Mouse (Mus musculus) MEL (cell line): ENCODE data around the gene Ppp1r37. TPM values are rescaled to one million over a fixed set of nuclear protein-coding genes. Genes with fewer than 3 reads are reported as not detected.

ENCODE experiments used
- DNase-seq: peaks from one replicate; pipeline ENCODE4 v3.0.0; 2011; ENCODE audit warnings: low read depth, low spot score
- H3K27ac ChIP-seq: 2 replicates; pipeline ENCODE4 v1.5.1; 2012; ENCODE audit warnings: low read depth, mild to moderate bottlenecking, control low read depth, low read length, moderate library complexity; ENCODE audit not compliant: control insufficient read depth
- H3K27me3 ChIP-seq, 2 experiments: fragments of 150-350 bp in 1 of 2; sonication (generic) in 1 of 2; 2 replicates each; pipeline ENCODE4 v1.6.1; 2012; ENCODE audit warnings: low read length in 2 of 2, mild to moderate bottlenecking in 2 of 2, improper control_type of control experiment in 1 of 2, moderate library complexity in 1 of 2; ENCODE audit not compliant: insufficient read depth in 2 of 2, control insufficient read depth in 1 of 2
- H3K36me3 ChIP-seq, 2 experiments: 2 replicates each; pipeline ENCODE4 v1.6.1; 2012 to 2014; ENCODE audit warnings: low read length in 2 of 2, improper control_type of control experiment in 1 of 2, inconsistent platforms in 1 of 2, mild to moderate bottlenecking in 1 of 2; ENCODE audit not compliant: insufficient read depth in 2 of 2, control insufficient read depth in 1 of 2
- H3K4me1 ChIP-seq, 2 experiments: fragments of 150-350 bp in 1 of 2; sonication (generic) in 1 of 2; 2 replicates each; pipeline ENCODE4 v1.6.1; 2012; ENCODE audit warnings: low read length in 2 of 2, improper control_type of control experiment in 1 of 2, mild to moderate bottlenecking in 1 of 2; ENCODE audit not compliant: insufficient read depth in 2 of 2, control insufficient read depth in 1 of 2
- H3K4me3 ChIP-seq, 2 experiments: fragments of 150-350 bp in 1 of 2; sonication (generic) in 1 of 2; 2 replicates each; pipeline ENCODE4 v1.5.1; 2012; ENCODE audit warnings: low read depth in 2 of 2, low read length in 2 of 2, mild to moderate bottlenecking in 2 of 2, moderate library complexity in 2 of 2, control low read depth in 1 of 2, improper control_type of control experiment in 1 of 2; ENCODE audit not compliant: control insufficient read depth in 1 of 2, insufficient read depth in 1 of 2
- H3K79me2 ChIP-seq: 2 replicates; pipeline ENCODE4 v1.6.1; 2012; ENCODE audit warnings: mild to moderate bottlenecking, low read length, moderate library complexity; ENCODE audit not compliant: control insufficient read depth, poor library complexity, insufficient read depth
- H3K9ac ChIP-seq: 2 replicates; pipeline ENCODE4 v1.6.1; 2012; ENCODE audit warnings: low read depth, mild to moderate bottlenecking, control low read depth, low read length, moderate library complexity; ENCODE audit not compliant: control insufficient read depth, poor library complexity, severe bottlenecking
- H3K9me3 ChIP-seq: fragments of 150-350 bp; sonication (generic); replicated peaks from 2 replicates; pipeline ENCODE4 v1.6.1; 2012; ENCODE audit warnings: mild to moderate bottlenecking, low read length, improper control_type of control experiment, moderate library complexity; ENCODE audit not compliant: insufficient read depth
- BHLHE40 ChIP-seq: IDR thresholded peaks from 2 replicates; pipeline ENCODE4 v1.6.1; 2012; ENCODE audit warnings: low read depth, mild to moderate bottlenecking, inconsistent platforms, low read length, improper control_type of control experiment, borderline replicate concordance
- CHD1 ChIP-seq: IDR thresholded peaks from 2 replicates; pipeline ENCODE4 v1.6.1; 2012; ENCODE audit warnings: low read depth, mild to moderate bottlenecking, inconsistent platforms, low read length, improper control_type of control experiment
- E2F4 ChIP-seq: IDR thresholded peaks from 2 replicates; pipeline ENCODE4 v1.6.1; 2011; ENCODE audit warnings: low read depth, low read length, improper control_type of control experiment, borderline replicate concordance
- ETS1 ChIP-seq: IDR thresholded peaks from 2 replicates; pipeline ENCODE4 v1.6.1; 2012; ENCODE audit warnings: low read depth, mild to moderate bottlenecking, inconsistent platforms, low read length, improper control_type of control experiment, moderate library complexity
- GABPA ChIP-seq: IDR thresholded peaks from 2 replicates; pipeline ENCODE4 v1.6.1; 2012; ENCODE audit warnings: low read depth, mild to moderate bottlenecking, inconsistent platforms, low read length, improper control_type of control experiment, moderate library complexity
- GATA1 ChIP-seq: IDR thresholded peaks from 2 replicates; pipeline ENCODE4 v1.6.1; 2011; ENCODE audit warnings: low read depth, low read length, improper control_type of control experiment
- HCFC1 ChIP-seq: IDR thresholded peaks from 2 replicates; pipeline ENCODE4 v1.6.1; 2012; ENCODE audit warnings: low read depth, mild to moderate bottlenecking, inconsistent platforms, low read length, improper control_type of control experiment, moderate library complexity
- MAZ ChIP-seq: IDR thresholded peaks from 2 replicates; pipeline ENCODE4 v1.6.1; 2012; ENCODE audit warnings: low read depth, mild to moderate bottlenecking, inconsistent platforms, low read length, improper control_type of control experiment
- MEF2A ChIP-seq: IDR thresholded peaks from 2 replicates; pipeline ENCODE4 v1.6.1; 2014; ENCODE audit warnings: low read depth, mild to moderate bottlenecking, inconsistent platforms, low read length, improper control_type of control experiment; ENCODE audit not compliant: poor library complexity, insufficient replicate concordance, severe bottlenecking; ENCODE audit errors: extremely low read depth
- NRF1 ChIP-seq: IDR thresholded peaks from 2 replicates; pipeline ENCODE4 v1.6.1; 2014; ENCODE audit warnings: low read depth, mild to moderate bottlenecking, inconsistent platforms, low read length, improper control_type of control experiment, moderate library complexity; ENCODE audit not compliant: poor library complexity, insufficient read depth, severe bottlenecking
- POLR2A ChIP-seq, 2 experiments: IDR thresholded peaks; 2 replicates each; pipeline ENCODE4 v1.6.1; 2011 to 2012; ENCODE audit warnings: low read length in 2 of 2, mild to moderate bottlenecking in 2 of 2, control low read depth in 1 of 2, improper control_type of control experiment in 1 of 2, low read depth in 1 of 2, moderate library complexity in 1 of 2; ENCODE audit not compliant: control insufficient read depth in 1 of 2, insufficient read depth in 1 of 2, poor library complexity in 1 of 2
- POLR2AphosphoS2 ChIP-seq: IDR thresholded peaks from 2 replicates; pipeline ENCODE4 v1.6.1; 2011; ENCODE audit warnings: low read length, improper control_type of control experiment
- RAD21 ChIP-seq: IDR thresholded peaks from 2 replicates; pipeline ENCODE4 v1.6.1; 2011; ENCODE audit warnings: mild to moderate bottlenecking, low read depth, low read length, improper control_type of control experiment
- RCOR1 ChIP-seq: IDR thresholded peaks from 2 replicates; pipeline ENCODE4 v1.6.1; 2012; ENCODE audit warnings: low read depth, mild to moderate bottlenecking, inconsistent platforms, low read length, improper control_type of control experiment
- SIN3A ChIP-seq: IDR thresholded peaks from 2 replicates; pipeline ENCODE4 v1.6.1; 2012; ENCODE audit warnings: low read length, improper control_type of control experiment, inconsistent platforms
- TCF12 ChIP-seq: IDR thresholded peaks from 2 replicates; pipeline ENCODE4 v1.6.1; 2014; ENCODE audit warnings: low read depth, mild to moderate bottlenecking, inconsistent platforms, low read length, improper control_type of control experiment, moderate library complexity
- UBTF ChIP-seq: IDR thresholded peaks from 2 replicates; pipeline ENCODE4 v1.6.1; 2012; ENCODE audit warnings: low read depth, mild to moderate bottlenecking, inconsistent platforms, low read length, improper control_type of control experiment, moderate library complexity, borderline replicate concordance; ENCODE audit not compliant: insufficient read depth
- USF1 ChIP-seq: IDR thresholded peaks from 2 replicates; pipeline ENCODE4 v1.6.1; 2014; ENCODE audit warnings: low read depth, mild to moderate bottlenecking, inconsistent platforms, low read length, improper control_type of control experiment, moderate library complexity
- ZKSCAN1 ChIP-seq: IDR thresholded peaks from 2 replicates; pipeline ENCODE4 v1.6.1; 2012; ENCODE audit warnings: low read depth, mild to moderate bottlenecking, inconsistent platforms, low read length, improper control_type of control experiment, moderate library complexity
- polyA plus RNA-seq, 2 experiments: library from polyadenylated mRNA; stranded (reverse) in 1 of 2; unstranded in 1 of 2; fragments of >175 nt in 1 of 2; fragments of >200 nt in 1 of 2; gene quantifications; 2 replicates each; pipeline versions ENCODE4 v1.2.1 to v1.2.4; 2012; ENCODE audit warnings: low replicate concordance in 2 of 2, low read depth in 1 of 2; ENCODE audit not compliant: insufficient read length in 2 of 2, insufficient read depth in 1 of 2, missing spikeins in 1 of 2
- total RNA-seq: library from RNA; depleted of rRNA; stranded (reverse); fragments of 300-350 nt; gene quantifications from 2 replicates; pipeline ENCODE4 v1.2.3, GENCODE M21; 2012

The Ppp1r37 gene
- total and polyA plus RNA-seq, 3 experiments, result 13.6 to 29.0 TPM; not detected in 1

DNA sequence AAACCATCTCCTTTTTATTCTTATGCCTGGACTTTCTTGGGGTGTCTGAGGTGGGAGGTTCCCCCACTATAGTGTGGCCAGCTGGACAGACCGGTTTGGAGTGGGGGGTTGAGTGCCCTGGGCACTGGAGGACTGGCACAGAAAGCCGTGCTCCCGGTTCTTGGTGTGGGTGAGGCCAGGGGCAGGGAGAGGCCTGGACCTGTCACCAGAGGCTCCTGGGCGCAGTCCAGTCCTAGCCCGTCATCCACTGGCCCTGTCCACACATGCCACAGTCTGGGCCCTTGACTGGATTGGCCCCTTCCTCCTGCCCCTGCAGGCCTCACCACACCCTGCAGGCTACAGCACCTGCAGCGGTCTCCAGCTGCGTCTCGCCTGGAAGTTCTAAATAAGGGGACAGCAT lies 17.8 kb upstream of the Ppp1r37 start:
- H3K4me3 ChIP-seq, result no peak overlapping the region
- H3K9ac ChIP-seq, result no peak overlapping the region
- H3K27ac ChIP-seq, result no peak overlapping the region
- no peaks in the 10 kb centered on the region for H3K27me3 ChIP-seq
- H3K36me3 ChIP-seq, result peaks cover 0 to 9% of the 10 kb centered on the region in 2 experiments; a peak in 3 of 4 replicates
- DNase-seq, result no peak
- no peak for TF ChIP-seq ETS1
- TF ChIP-seq POLR2AphosphoS2, result peak; percentile 49; the same call in 1 of the 2 replicates
- TF ChIP-seq, all 39 proteins: peak for 1
- peaks cover 2 to 9% of the 10 kb centered on the region in 2 experiments; a peak in 3 of 4 replicates for H3K4me1 ChIP-seq
- peaks cover 5% of the 10 kb centered on the region; the same call in 1 of the 2 replicates for H3K79me2 ChIP-seq
- H3K9me3 ChIP-seq, result no peaks in the 10 kb centered on the region

DNA sequence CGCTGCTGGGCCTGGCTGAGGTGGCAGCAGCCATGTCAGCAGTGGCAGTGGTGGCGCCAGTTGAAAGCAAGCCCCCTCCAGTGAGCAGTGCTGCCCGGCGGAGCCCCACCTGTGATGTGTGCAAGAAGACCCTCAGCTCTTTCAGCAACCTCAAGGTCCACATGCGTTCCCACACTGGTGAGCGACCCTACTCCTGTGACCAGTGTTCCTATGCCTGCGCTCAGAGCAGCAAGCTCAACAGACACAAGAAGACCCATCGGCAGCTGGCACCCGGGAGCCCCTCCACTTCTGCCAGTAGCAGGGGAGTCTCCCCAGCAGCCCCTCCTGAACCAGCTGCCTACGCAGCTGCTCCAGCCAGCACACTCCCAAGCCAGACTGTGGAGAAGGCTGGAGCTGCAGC lies 16.9 kb upstream of the Ppp1r37 start:
- H3K27ac ChIP-seq, result no peak overlapping the region
- no peak for DNase-seq
- H3K79me2 ChIP-seq, result peaks cover 5% of the 10 kb centered on the region; the same call in 1 of the 2 replicates
- no peaks in the 10 kb centered on the region for H3K27me3 ChIP-seq
- no peak overlapping the region for H3K4me3 ChIP-seq
- H3K36me3 ChIP-seq, result peaks cover 0 to 9% of the 10 kb centered on the region in 2 experiments; a peak in 3 of 4 replicates
- TF ChIP-seq POLR2A (IDR thresholded peaks at IDR 0.05; ENCODE audit: control insufficient read depth in 1 of 2, insufficient read depth in 1 of 2, low read depth in 1 of 2, low read length in 2 of 2, poor library complexity in 1 of 2), result no peak
- no peak for TF ChIP-seq SIN3A
- no peak for TF ChIP-seq MEF2A
- no peak for TF ChIP-seq GATA1
- no peak for TF ChIP-seq TCF12
- no peak for TF ChIP-seq ZKSCAN1
- no peak for TF ChIP-seq UBTF
- no peak for TF ChIP-seq RCOR1
- TF ChIP-seq E2F4, result no peak
- TF ChIP-seq USF1, result no peak
- no peak for TF ChIP-seq CHD1
- no peak for TF ChIP-seq BHLHE40
- TF ChIP-seq RAD21, result no peak
- TF ChIP-seq NRF1, result no peak
- no peak for TF ChIP-seq HCFC1
- TF ChIP-seq GABPA, result no peak
- no peak for TF ChIP-seq MAZ
- H3K4me1 ChIP-seq, result peaks cover 2 to 9% of the 10 kb centered on the region in 2 experiments; a peak in 3 of 4 replicates
- H3K9ac ChIP-seq, result no peak overlapping the region
- no peaks in the 10 kb centered on the region for H3K9me3 ChIP-seq
